Comparison of ENCODE assay signal across 15 mouse cellular contexts in the genomic region with DNA sequence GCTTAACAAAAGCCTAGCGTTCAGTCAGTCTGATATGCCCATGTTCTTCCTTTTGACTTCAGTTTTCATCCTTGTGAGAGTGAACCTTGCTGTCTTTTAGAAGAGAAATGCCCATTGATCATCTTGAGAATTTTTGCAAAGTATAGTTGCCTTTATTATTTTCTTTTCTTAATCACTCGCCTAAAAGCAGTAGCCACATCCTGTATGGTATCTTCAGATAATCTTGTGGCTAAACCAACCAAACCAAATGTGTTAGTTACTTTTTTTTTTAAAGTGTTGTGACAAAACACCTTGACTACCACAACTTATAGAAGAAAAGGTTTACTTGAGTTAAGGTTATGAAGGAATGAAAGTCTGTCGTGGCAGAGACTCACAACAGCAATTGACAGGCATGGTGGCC.
"Had no signal": no experiment of that assay in that cellular context is flagged by ENCODE, and none has a peak within 500 bp of the region (broad histone marks: within the 10 kb centered on the region; RNA-seq: fewer than 3 reads in every experiment).

No protein-coding gene starts in this region.

- H3K4me2 ChIP-seq: neural tube, embryonic 12.5 days; neural tube, embryonic 13.5 days; neural tube, embryonic 15.5 days had no signal

- H3K27me3 ChIP-seq: neural tube, embryonic 12.5 days; neural tube, embryonic 13.5 days; neural tube, embryonic 15.5 days had no signal

- H3K27ac ChIP-seq: neural tube, embryonic 12.5 days; neural tube, embryonic 13.5 days; neural tube, embryonic 15.5 days had no signal

- H3K36me3 ChIP-seq: neural tube, embryonic 12.5 days; neural tube, embryonic 13.5 days; neural tube, embryonic 15.5 days had no signal

- H3K9me3 ChIP-seq: neural tube, embryonic 12.5 days; neural tube, embryonic 15.5 days had no signal

- H3K4me1 ChIP-seq: neural tube, embryonic 12.5 days; neural tube, embryonic 13.5 days; neural tube, embryonic 15.5 days had no signal

- DNase-seq: retina, postnatal 1 day; right cerebral cortex, adult 18-20 months; right cerebral cortex, postnatal 14 days; right cerebral cortex, postnatal 25 days; right cerebral cortex, postnatal 4 days; spleen, adult 18-20 months; thymus, adult 18-20 months; thymus, adult 2 months; thymus, postnatal 14 days; thymus, postnatal 25 days; thymus, postnatal 36 days; thymus, postnatal 4 days had no signal

- H3K9ac ChIP-seq: neural tube, embryonic 12.5 days; neural tube, embryonic 13.5 days; neural tube, embryonic 15.5 days had no signal

- H3K4me3 ChIP-seq: neural tube, embryonic 12.5 days; neural tube, embryonic 13.5 days; neural tube, embryonic 15.5 days had no signal
